Mouse (Mus musculus): ENCODE measurements around the gene Usp6nl.

- TF ChIP-seq CTCF (IDR thresholded peaks at IDR 0.05; ENCODE audit: low read depth): no peak
- TF ChIP-seq EP300 (optimal IDR thresholded peaks at IDR 0.05): no peak
Observed at GRCm38 (mm10) chr2:6487566-6488488, 165.4 kb downstream of the Usp6nl start.

Measured in stomach, postnatal 0 days (tissue).